Mouse (Mus musculus): Measurements from ENCODE around the gene Srsf4. TPM values are rescaled to one million over a fixed set of nuclear protein-coding genes. Genes with fewer than 3 reads are reported as not detected.

Gene Srsf4
- polyA plus RNA-seq (2012; rRNA removed), result 86.3 and 89.5 TPM in 2 replicates

DNA sequence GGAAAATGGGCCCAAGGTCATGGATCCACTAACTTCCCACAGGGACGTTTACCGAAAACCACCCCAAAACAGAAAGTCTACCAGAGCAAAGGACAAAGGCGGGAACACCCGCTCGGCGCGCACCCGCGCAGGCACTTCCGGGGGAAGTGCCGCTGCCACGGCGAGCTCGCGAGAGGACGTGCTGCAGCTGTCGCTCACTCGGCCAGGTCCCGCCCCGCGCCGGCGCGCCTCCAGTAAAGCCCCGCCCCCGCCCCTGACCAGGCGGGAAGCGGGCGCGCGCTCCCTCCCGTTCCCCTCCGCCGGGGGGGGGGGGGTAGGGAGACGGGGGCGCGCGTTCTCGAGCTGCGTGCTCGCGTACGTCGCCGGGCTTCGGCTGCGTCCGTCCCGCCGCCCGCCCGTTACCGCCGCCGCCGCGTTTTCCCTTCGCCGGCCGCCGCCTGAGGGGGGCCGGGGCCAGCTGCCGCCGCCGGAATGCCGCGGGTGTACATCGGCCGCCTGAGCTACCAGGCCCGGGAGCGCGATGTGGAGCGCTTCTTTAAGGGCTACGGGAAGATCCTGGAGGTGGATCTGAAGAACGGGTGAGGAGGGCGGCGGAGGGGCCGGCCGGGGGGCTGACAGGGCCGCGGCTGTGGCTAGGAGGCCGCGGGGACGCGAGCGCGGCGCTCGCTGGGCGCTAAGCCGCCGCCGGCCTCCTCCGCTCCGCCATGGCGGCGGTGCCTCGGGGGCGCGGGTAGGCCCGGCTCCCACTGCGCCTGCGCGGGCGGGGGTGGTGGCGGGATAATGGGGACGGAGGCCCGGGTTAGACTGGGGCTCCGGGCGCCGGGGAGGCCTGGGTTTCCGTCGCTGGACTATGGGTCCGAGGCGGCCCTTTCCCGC, at the start of gene Srsf4:
Gene Srsf4, plus strand, starts transcription at position 325 of the 876 bp plus-strand sequence.
- peak; percentile 84 to 90 for DNase-seq (ENCODE audit: extremely low spot score in 1 of 2, low spot score in 1 of 2)

DNA sequence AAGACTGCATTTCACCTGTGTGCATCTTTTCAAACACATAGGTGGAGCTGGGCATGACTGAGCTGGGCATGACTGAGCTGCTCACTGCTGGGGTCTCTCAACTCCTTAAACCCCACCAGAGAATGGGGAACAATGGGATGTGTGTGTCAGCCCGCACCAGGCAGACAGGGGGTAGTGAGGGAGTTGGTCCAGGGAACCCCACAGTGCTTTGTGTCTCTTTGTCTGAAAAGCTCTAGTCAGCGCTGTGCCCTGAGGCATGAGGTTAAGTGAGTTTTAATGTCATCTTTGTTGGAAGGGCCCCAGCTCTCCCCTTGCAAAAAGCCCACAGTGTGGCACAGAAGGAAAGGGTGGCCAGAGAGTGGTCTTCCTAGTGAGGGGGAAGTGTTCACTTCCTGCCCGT, 48.5 kb upstream of the Srsf4 start:
- DNase-seq (ENCODE audit: extremely low spot score in 1 of 2, low spot score in 1 of 2), result no peak

DNA sequence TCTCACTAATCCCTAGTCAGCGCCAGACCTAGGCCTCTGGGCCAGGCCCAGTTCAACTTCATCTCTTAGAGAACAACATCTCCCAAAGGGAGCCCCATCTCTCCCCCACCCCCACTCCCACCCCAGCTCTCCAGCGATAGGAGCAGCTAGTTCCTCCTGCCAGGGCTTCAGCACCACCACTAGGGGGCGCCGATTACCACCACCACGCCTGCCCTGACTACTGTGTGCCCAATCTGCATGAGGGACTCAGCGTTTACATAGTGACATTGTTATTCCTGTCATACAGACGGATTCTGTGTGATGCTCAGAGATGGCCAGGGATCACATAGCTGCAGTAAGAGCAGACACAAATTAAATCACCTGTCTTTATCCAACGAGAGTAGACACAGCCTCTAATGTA, 47.6 kb upstream of the Srsf4 start:
- DNase-seq (ENCODE audit: extremely low spot score in 1 of 2, low spot score in 1 of 2), result no peak

GRCm38 (mm10) chr4:131826905-131827304, 46.5 kb upstream of the Srsf4 start:
- DNase-seq (ENCODE audit: extremely low spot score in 1 of 2, low spot score in 1 of 2), result no peak

DNA sequence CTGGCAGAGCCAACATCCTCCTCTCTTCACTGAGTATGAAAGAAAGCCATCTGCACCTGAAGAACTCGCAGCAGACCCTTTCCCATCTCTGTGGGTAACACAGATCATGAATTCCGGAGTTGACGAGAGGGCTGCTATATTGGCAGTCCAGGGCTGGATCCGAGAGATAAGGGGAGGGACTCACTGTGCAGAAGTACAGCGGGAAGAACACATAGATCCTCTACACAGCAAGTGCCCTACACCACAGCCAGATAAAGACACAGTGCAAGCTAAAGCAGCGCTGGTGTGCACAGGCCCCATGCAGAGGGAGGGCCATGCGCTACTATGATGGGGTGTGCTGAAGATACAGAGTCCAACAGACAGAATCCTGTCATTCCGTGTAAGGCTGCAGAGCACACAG, 44.3 kb upstream of the Srsf4 start:
- DNase-seq (ENCODE audit: extremely low spot score in 1 of 2, low spot score in 1 of 2), result no peak

DNA sequence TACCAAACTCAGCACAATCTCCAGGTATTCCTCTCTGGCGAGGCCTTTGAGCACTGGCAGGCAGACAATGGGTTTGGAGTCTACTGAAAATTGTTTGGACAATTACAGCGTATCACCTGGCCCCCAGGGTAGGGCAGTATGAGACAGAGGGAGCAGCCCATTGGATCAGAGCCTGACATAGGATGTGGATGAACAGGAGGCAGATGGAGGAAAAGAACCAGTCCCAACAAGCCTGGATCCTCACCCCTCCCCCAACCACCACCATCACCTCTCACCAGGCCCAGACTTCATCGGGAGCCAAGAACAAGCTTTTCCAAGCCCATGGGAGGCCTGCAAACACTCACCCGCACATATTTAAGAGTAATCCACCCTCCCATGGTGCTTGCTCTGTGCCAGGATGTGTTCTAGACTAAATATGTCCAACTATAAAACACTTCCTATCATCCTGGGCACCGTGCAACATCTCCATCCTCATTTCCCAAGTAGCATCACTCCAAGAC, 41.8 kb upstream of the Srsf4 start:
- no peak for DNase-seq (ENCODE audit: extremely low spot score in 1 of 2, low spot score in 1 of 2)

DNA sequence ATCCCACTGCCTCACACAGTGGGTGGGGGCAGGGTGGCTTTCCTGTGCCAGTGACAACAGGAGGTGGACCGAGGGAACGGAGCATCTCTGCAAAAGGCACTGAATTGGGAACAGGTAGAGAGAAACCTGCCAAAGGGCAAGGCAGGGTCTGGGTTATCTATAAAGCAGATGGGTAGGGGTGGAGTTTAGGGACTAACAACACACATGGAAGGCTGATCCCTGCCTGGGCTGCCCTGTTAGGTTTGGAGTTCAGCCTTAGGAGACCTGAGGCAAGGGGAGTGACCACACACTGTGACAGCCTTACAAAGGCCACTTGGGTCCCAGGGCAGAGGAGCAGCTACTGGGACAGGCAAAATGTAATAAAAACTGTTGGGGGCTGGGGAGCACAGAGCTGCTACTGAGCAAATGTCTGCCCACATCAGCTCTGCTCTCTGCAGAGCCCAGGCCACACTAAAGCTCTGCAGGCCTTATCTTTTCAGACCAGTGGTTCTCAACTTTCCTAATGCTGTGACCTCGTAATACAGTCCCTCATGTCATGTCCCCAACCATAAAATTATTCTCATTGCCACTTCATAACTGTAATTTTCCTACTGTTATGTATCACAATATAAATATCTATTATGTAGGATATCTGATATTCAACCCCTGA, 40.5 kb upstream of the Srsf4 start:
- no peak for DNase-seq (ENCODE audit: extremely low spot score in 1 of 2, low spot score in 1 of 2)

- DNase-seq (ENCODE audit: extremely low spot score in 1 of 2, low spot score in 1 of 2), result peak in 1 of 2 experiments; percentile 65
Measured at GRCm38 (mm10) chr4:131833971-131834609, 39.3 kb upstream of the Srsf4 start.

DNA sequence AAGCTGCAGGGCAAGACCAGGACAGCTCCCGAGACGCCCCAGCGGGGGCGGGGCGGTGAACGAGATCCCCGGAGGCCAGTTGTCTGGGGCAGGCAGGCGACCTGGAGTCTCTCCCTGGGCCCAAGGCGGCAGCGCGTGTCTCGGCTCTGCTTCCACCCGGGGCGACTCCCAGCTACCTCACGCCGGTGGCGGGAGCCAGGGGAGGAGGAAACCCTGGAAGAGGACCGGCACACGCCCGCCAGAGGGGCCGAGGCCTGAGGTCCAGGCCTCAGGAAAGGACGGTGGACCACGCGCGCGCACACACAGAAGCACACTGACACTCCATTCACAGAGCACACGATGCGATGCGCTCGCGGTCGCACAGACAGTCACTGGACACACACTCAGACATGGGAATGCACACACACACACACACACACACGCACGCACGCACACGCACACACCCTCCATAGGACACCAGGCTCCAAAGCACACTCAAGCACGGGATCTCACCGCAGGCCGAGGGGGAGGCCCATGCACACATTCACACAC, 37.0 kb upstream of the Srsf4 start:
- no peak for DNase-seq (ENCODE audit: extremely low spot score in 1 of 2, low spot score in 1 of 2)

DNA sequence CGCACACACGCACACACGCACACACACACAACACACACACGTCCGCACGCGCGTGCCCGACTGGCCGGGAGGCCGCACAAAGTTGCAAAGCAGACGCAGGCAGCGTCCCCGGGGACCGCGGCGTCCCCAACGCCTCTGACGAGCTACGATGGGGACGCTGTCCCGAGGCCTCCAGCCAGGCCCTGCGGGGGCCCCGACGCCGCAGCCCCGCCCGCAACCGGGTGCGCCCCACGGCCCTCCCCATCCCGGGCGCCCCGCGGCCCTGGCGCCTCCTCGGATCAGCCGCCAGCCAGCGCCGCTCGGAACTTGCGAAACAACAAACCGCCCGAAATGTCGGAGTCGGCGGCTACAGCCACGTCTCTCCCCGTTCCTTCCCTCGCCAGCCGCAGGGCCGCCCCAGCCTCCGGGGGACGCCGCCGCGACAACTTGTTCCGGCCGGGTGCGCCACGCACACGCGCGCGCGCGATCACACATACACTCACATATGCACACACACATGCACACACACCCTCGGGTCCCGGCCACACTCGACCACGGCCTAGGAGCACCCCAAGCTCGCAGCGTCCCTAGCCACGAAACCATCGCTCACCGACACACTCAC, 36.4 kb upstream of the Srsf4 start:
- no peak for DNase-seq (ENCODE audit: extremely low spot score in 1 of 2, low spot score in 1 of 2)

GRCm38 (mm10) chr4:131837872-131838524, 35.4 kb upstream of the Srsf4 start, which contains the start of gene Ptpru:
Gene Ptpru (minus strand): TSS chr4:131838288.
- peak; percentile 44 to 95 for DNase-seq (ENCODE audit: extremely low spot score in 1 of 2, low spot score in 1 of 2)

DNA sequence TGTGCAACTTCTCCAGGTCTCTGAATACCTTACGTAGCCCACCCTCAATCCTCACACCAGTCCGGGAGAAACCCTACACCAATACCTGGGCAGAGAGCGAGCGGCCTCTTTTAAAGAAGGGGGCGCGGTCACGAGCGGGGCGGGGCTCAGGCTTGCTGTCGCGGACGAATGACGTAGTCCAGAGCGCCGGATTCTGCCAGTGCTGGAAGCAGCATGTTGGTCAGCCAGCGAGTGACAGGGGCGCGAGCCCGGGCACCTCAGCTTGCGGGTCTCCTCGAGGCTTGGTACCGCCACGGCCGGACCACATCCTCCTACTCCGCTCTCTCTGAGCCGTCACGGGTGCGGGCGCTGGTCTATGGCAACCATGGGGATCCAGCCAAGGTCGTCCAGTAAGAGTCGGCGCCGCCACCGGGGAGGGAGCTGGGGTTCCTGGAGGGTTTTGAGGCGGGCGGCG, 30.1 kb upstream of the Srsf4 start, which contains the start of gene Mecr:
Gene Mecr, plus strand, starts transcription at position 181 of the 454 bp plus-strand sequence.
- DNase-seq (ENCODE audit: extremely low spot score in 1 of 2, low spot score in 1 of 2), result peak; percentile 87 to 96

GRCm38 (mm10) chr4:131845991-131846778, 27.2 kb upstream of the Srsf4 start:
- no peak for DNase-seq (ENCODE audit: extremely low spot score in 1 of 2, low spot score in 1 of 2)

DNA sequence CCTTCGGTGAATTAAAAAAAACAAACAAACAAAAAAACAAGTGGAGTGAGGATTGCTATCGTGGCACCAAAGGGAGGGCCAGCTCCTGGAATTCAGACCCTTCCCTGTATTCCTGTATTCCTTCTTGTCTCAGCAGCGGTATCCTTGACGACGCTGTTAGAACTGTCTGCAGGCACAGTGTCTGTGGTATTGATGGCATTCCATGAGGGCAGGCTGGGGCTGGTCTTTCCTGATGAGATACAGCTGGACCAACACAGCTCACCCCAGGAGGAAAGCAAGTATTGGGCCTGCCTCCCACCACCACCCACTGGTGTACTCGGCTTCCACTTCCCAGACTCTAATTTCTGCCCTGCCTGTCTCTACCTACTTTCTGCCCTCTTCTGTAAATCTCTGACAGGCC, 25.3 kb upstream of the Srsf4 start:
- DNase-seq (ENCODE audit: extremely low spot score in 1 of 2, low spot score in 1 of 2), result no peak

- peak in 1 of 2 experiments; percentile 72 for DNase-seq (ENCODE audit: extremely low spot score in 1 of 2, low spot score in 1 of 2)
Measured at GRCm38 (mm10) chr4:131849986-131850638, 23.3 kb upstream of the Srsf4 start.

DNA sequence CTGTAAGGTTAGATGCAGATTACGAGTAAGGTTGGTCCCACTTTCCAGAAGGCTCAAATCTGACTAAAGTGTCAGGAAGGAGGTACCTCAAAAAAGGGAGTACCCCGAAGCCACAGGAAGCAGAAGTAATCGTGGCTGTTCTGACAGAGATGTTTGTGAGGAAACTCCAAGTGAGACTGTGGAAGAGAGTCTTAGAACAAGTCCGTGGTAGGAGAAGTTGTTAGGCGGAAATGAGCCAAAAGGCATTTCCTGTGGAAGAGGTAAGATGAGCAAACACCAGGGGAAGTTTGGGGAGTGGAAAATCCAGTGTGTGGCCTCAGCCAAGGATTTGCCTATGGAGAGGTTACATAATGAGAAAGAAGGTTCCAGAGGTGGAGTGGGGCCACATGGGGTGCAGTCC, 18.5 kb upstream of the Srsf4 start:
- DNase-seq (ENCODE audit: extremely low spot score in 1 of 2, low spot score in 1 of 2), result no peak

DNA sequence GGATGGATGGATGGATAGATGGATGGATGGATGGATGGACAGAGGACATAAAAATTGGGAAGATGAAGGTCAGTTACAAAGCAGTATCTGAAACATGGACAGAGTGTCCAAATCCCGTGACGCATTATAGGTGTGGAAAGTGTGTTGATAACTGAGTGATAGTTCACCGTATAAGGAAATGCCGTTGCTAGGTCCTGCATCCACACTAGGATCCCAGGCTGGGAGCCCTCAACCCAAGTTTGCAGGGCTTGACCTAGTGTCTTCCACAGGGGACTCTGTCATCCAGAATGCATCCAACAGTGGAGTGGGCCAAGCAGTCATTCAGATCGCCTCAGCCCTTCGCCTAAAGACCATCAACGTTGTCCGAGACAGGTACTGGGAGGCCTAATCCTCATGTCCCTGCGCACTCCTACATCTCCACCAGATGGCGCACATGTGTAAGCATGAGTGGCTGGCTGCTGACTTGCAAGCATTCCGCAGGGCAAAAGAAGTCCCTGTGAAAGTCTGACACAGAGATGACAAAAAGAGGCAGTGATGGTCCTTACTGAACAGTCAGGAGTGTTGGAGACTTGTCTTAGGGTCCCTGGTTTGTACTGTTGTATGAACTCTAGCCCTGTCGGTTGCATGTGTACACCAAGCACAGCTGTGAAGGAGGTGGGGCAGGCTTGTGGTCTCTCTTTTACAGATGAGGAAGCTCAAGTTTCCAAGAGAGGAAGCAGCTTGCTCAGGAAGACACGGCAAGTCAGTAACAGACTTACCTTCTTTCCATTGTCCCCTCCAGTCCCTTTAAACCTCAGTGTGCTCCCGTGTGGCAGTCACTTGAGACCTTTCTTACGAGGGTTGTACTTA, 12.7 kb upstream of the Srsf4 start:
- peak; percentile 67 to 93 for DNase-seq (ENCODE audit: extremely low spot score in 1 of 2, low spot score in 1 of 2)

GRCm38 (mm10) chr4:131861341-131861739, 12.1 kb upstream of the Srsf4 start:
- no peak for DNase-seq (ENCODE audit: extremely low spot score in 1 of 2, low spot score in 1 of 2)

Data from frontal cortex, adult 2 months (tissue).